Mouse (Mus musculus): ENCODE results near the gene Mmp25.

- TF ChIP-seq GATA1 (IDR thresholded peaks at IDR 0.05; ENCODE audit: borderline replicate concordance, low read length) (no peak), FLI1 (IDR thresholded peaks at IDR 0.05; ENCODE audit: low read length) (no peak)
Observed at GRCm38 (mm10) chr17:23603542-23603941, 41.5 kb downstream of the Mmp25 start.
